Mouse (Mus musculus): ENCODE results near the gene Zp3. TPM values are rescaled to one million over a fixed set of nuclear protein-coding genes. Genes with fewer than 3 reads are reported as not detected.
A peak's percentile ranks its signal among the peaks of the same experiment; 100 is the strongest.

Zp3 gene
- total RNA-seq, 2 experiments from 2014 or later, result not detected

DNA sequence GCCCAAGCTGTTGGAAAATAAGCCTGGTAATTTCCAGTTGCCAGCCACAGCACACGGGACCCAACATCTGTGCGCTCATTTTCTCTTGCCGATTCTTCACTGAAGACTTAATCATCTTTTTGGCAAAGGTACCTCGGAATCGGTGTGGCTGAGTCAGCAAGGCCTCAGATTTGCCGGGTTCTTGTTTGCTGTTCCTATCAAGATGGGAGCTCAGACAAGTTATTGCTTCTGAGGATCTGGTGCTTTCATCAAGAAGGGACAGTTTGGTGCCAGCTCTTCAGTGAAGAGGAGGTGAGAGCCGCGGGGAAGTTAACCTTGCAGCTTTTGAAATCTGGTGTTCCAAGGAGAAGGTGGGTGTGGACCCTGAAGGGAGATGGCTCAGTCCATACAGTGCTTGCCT, 16.3 kb downstream of the Zp3 start:
- no peak for DNase-seq (ENCODE audit: extremely low spot score in 1 of 2, low spot score in 1 of 2)

DNA sequence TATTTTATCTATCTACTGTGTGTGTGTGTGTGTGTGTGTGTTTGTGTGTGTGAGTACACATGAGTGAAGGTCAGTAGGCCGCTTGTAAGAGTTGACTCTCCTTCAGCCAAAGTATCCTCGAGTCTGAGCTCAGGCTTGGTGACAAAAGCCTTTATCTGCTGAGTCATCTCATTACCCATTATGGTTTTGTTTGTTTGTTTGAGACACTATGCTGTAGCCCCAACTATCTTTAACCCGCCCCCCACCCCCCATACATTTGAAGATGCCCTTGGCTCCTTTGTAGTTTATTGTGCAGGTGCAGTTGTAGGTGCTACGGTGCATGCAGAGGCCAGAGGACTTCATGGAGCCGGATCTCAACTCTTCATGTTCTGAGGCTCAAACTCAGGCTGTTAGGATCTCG, 21.3 kb downstream of the Zp3 start:
- DNase-seq (ENCODE audit: extremely low spot score in 1 of 2, low spot score in 1 of 2), result no peak

DNA sequence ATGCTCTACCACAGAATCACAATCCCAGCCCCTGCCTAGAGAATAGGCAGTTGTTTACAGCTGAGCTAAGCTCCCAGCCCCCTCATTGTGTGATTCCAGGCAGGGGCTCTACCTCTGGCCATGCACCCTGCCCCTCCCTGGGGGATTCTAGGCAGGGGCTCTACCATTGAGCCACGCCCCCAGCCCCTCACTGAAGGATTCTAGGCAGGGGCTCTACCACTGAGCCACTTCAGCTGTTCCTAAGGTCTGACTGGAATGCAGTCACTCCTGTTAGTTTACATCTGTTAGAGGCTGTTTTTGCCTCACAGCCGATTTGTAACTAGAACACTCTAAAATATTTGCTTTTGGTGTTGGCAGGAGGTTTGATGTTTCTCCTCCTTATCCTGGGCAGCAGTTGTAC, 22.4 kb downstream of the Zp3 start:
- DNase-seq (ENCODE audit: extremely low spot score in 1 of 2, low spot score in 1 of 2), result no peak

DNA sequence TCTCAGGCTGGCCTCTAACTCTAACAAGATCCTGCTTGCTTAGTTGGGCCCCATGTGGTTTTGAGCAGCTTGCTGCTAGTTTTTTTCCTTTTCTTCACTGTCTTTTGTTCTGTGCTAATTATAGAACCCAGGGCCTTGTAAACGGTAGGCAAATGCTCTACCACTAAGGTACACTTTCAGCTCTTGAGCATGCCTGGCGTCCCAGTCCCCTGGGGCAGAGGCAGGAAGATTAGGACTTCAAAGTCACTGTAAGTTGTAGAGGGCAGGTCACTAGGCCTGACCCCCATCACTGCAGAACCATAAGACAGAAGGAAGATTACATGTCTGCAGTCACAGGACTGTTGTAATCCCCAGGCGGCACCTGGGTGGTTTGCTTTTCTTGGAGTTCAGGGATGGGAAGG, 22.9 kb downstream of the Zp3 start:
- DNase-seq (ENCODE audit: extremely low spot score in 1 of 2, low spot score in 1 of 2), result no peak

DNA sequence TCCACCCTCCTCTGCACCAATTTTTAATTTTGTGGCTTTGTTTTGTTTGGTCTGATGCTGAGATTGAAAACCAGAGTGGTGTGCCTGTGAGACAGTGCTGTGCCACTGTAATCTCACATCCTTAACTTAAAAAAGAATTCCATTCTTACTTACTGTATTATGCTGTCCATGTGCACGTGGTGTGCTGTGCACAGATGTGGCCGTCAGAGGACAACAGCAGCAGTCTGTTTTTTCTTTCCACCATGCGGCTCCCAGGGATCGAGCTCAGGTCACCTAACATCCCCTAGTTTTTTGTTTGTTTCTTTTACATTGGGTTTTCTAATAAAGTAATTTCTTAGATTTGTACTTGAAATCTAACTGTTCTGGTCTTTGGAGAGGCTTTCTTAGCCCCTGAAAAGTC, 24.6 kb downstream of the Zp3 start:
- no peak for DNase-seq (ENCODE audit: extremely low spot score in 1 of 2, low spot score in 1 of 2)

DNA sequence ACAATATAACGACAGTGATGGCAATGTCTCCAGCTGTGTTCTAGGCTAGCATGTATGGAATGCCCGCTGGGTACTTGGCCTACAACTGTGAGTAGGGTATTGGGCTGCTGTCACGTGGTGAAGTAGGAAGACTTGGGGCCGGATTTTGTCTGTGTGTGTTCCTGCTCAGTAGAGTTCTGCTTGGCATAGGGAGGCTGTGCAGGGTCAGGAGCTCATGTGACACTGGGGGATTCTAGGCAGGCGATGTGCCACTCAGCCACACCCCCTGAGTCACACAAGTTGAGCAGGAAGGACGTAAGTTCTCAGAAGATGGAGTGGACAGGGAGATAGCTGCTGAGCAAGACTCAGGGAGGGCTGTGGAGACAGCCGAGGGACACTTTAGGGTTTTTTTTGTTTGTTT, 27.8 kb downstream of the Zp3 start:
- DNase-seq (ENCODE audit: extremely low spot score in 1 of 2, low spot score in 1 of 2), result no peak

DNA sequence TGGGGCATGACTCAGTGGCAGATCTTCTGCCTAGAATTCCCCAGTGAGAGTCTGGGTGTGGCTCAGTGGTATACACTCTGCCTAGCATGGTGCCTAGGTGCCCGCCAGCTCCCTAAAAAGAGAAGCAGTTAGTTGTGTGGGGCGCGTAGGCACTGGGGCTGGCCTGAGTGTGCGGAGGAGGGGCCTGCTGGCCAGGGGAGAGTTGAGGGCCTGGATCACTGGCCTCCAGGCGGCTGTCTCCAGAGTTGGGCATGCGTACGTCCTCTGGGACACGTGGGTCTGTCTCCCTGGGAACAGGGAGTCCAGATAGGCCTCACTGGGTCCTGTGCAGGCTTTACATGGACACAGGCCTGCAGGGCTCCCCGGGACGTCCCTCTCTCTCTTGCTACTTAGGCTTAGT, 35.0 kb downstream of the Zp3 start:
- DNase-seq (ENCODE audit: extremely low spot score in 1 of 2, low spot score in 1 of 2), result no peak

DNA sequence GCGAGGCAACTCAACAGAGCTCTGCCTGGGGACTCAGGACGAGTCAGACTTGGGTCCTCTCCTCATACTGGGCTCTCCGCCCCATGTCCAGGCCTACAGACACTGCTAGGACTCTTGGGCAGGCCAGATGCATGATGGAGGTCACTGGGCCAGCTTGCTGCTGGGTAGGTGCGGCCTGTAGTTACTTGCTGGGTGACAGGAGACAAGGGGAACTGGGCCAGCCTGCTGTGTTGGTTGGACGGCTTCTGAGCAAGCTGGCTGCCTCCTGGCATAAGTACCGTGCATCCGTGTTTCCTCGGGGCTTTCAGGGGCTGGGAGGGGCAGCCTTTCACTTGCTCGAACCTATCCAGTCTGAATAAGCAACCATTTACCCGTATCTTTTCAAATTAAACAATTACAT, 35.7 kb downstream of the Zp3 start:
- no peak for DNase-seq (ENCODE audit: extremely low spot score in 1 of 2, low spot score in 1 of 2)

DNA sequence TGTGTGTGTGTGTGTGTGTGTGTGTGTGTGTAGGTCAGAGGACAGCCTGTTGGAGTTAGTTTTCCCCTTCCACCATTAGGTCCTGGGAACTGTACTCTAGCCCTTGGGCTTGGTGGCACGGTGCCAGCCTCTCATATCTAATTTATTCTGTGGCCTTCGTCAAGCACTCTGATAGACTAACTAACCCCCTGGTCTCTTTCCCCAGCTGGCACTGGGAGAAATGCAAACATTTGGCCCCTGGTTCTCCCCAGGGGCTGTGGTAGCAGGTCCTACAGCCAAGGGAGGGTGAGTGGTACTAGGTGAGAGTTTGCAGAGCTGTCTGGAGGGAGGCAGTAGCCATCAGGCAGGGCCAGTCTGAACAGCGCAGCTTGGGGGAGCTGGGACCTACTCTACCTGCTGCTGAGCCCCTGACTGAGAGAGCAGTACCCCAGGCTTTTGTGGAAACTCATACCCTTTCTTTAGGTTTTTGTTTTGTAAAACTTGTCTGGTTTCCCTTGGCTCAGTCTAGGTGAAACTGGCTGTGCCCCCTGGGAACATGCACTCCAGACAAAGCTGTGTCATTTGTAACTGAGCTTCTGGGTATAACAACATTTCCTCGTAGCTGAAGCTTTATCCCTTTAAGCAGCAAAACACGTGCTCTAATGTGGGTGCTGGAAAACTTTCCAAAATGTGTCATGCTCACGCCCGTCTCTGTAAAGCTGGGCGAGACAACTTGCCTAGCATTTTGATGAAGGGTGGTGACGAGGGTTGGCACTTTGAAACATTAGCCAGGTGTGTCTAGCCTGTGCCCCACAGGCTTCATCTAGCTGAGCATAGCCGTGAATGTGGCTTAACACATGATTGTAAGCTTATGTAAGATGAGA, 36.3 kb downstream of the Zp3 start:
- peak in 1 of 2 experiments; percentile 31 for DNase-seq (ENCODE audit: extremely low spot score in 1 of 2, low spot score in 1 of 2)

DNA sequence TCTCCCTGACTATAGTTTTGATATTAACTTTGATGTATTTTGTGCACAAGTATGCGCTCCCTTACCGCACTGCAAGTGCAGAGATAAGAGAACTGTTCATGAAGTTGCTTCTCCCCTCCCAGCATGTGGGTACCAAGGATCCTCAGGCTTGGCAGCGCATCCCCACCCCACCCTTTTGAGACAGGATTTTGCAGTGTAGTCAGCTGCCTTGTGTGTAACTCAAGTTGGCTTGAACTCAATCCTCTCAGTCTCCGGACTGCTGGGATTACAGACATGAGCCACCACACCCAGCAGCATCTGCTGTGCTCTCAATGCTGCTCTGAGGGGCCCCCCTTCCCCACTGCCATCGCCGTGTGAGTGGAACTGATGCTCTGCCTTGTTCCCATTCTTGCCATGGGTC, 37.4 kb downstream of the Zp3 start:
- DNase-seq (ENCODE audit: extremely low spot score in 1 of 2, low spot score in 1 of 2), result no peak

DNA sequence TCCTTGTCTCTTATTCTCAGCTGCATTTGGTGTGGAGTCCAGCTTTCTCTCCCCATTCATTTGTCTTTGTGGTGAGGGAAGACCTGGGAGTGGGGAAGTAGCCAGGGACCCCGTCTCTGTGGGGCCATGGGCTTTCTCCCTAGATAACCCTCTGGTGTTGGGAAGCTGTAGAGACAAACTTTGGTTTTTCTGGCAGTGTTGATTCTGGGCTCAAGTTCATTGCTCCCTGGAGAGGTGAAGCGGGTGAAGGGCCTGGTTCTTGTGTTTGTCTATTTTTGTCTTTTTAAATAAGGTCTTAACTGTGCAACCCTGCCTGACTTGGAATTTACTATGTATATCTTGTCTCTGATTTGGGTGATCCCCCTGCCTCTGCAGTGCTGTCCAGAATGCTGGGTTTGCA, 38.8 kb downstream of the Zp3 start:
- DNase-seq (ENCODE audit: extremely low spot score in 1 of 2, low spot score in 1 of 2), result no peak

DNA sequence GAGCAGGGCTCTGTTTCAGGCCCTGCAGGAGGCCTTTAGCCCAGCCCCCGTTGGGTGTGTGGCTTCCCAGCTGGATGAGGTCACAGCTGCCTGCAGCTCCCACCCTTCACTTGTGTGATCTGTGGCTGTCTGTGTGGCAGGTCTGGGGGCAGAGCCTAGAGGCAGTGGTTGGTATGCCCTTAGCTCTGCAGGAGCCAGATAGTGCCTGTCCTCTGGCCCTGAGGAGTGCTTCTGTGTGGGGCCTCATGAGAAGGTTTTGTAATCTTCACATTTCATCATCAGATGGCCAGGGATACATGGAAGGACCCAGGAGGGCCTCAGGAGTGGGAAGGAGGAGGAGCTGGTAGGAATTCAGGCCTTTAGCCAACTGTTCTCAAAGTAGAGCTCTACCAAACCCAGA, 40.0 kb downstream of the Zp3 start:
- DNase-seq (ENCODE audit: extremely low spot score in 1 of 2, low spot score in 1 of 2), result no peak

DNA sequence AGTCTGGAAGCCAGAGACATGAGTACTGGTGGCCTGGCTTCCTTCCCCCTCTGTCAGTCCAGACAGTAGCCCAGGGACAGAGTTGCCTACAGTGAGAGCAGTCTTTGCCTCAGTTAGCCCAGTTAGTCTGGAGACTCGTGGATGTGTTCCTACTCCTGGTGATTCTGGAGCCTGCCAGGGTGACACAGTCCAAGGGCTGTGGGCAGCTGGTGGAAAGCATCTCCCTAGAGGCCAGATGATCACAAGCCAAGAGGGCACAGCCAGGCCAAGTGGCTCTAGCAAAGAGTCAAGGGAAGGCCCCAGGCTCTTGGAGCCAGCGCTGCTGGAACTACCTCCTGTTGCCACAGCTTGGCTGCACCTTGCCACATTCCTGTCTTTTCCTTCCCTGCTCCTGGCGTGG, 45.8 kb downstream of the Zp3 start:
- DNase-seq (ENCODE audit: extremely low spot score in 1 of 2, low spot score in 1 of 2), result no peak

DNA sequence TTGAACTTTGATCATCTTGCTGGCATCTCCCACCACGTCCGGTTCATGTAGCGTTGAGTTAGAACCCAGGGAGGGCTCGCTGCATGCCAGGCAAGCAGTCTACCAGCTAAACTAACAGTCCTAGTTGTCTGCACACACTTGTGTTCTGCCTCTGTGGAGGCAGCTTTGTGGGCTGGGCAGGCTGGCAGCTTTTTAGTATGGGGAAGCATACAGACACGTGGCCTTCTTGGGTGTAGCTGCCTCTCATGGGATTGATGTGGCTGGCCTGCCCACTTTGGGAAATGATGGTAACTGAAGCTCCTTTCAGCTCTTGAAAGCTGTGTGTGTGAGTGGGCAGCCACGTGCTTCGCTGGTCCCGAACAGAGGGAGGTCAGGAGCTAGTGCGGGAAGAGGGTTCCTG, 47.0 kb downstream of the Zp3 start:
- DNase-seq (ENCODE audit: extremely low spot score in 1 of 2, low spot score in 1 of 2), result no peak

DNA sequence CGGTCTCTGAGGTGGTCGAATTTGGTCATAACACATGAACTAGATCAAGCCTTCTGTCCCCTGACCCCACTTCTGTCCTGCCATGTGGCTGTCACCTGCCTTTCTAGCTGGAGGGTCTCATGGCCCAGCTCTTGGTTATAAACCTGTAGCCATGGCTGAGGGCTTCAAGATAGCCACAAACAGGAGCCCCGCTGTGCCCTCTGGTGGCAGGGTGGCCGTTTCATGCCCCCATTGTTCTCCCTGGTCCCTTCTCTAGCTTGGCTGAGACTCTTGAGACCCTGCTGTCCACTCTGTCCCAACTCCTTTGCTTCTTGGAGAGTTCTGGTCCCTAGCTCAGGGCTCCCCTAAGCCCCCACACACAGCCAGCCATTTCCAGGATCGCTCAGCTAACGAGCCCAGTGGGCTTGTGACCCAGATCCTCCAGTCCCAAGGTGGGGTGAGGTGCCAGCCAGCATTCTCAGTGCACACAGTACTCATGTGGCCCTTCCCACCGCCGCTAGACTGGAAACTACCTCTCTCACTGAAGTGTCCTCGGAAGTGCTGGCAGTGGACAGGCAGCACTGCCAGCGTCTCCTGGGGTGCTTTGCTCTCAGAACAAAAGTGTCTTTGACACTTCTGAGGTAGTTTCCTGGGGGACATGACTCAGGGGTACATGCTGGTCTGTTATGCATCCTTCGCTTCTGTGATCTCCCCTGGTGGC, 47.9 kb downstream of the Zp3 start:
- no peak for DNase-seq (ENCODE audit: extremely low spot score in 1 of 2, low spot score in 1 of 2)

DNA sequence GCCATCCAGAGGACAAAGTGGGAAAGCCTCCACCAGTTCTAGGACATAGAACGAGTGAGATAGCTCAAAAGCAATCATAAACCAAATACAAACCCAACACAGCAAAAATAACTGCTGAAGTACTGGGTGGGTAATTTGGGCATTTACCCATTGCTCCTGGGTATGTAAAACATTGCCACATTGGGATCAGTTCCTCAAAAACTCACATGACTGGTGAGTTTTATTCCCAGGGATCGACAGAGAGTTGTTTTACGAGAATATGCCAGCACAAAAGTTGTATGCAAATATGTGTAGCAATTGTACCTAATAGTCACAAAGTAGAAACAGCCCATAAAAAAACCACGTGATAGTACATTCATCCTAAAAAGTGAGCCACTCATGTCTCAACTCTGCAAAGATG, 55.0 kb downstream of the Zp3 start:
- no peak for DNase-seq (ENCODE audit: extremely low spot score in 1 of 2, low spot score in 1 of 2)

DNA sequence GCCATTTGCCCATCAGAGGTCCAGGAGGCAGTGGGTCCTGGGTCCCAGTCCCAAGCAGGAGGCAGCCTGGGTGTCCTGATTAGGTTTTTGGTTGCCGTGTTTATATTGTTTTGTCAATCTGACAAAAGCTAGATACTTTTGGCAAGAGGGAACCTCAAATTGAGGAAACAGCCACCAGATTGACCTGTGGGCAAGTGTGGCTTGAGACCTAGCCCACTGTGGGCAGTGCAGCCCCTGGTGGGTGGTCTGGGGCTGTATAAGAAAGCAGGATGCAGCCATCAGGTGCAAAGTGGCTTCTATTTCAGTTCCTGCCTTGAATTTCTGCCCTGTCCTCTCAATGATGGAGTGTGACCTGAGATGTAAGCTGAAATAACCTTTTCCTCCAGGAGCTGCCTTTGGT, 55.4 kb downstream of the Zp3 start:
- no peak for DNase-seq (ENCODE audit: extremely low spot score in 1 of 2, low spot score in 1 of 2)

DNA sequence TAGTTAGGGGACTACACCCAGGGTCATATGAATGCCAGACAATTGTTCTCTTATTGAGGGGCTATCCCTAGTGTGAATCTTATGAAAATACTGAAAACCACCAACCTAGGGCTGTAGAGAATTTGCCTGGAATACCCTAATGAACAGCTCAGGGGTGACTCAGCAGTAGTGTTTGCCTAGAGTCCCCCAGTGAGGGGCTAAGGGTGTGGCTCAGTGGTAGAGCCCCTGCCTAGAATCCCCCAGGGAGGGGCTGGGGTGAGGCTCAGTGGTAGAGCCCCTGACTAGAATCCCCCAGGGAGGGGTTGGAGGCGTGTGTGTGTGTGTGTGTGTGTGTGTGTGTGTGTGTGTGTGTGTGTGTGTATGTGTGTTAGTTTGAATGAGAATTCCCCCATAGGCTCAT, 56.8 kb downstream of the Zp3 start:
- no peak for DNase-seq (ENCODE audit: extremely low spot score in 1 of 2, low spot score in 1 of 2)

Data from layer of hippocampus, postnatal 25 days (tissue).